Mouse (Mus musculus) forebrain, embryonic 14.5 days (tissue): ENCODE measurements around the gene Rsph9. TPM values are rescaled to one million over a fixed set of nuclear protein-coding genes. Genes with fewer than 3 reads are reported as not detected.

Experiments used
- ATAC-seq: fragments of 200-750 bp; cut with Nextera tagmentation; 2 replicates; pipeline ENCODE4 v1.8.0; 2017; ENCODE audit warnings: mild to moderate bottlenecking, moderate library complexity
- DNase-seq: peaks from one replicate; pipeline ENCODE4 v3.0.0-alpha.2; 2015; ENCODE audit warnings: low spot score
- H3K27ac ChIP-seq: fragments of 300-500 bp; sonication (generic); 2 replicates; pipeline ENCODE4 v1.5.1; 2014; ENCODE audit warnings: low read depth, mild to moderate bottlenecking, control low read depth, low read length, moderate library complexity
- H3K27me3 ChIP-seq: fragments of 300-500 bp; sonication (generic); replicated peaks from 2 replicates; pipeline ENCODE4 v1.6.1; 2014; ENCODE audit warnings: low read length, control low read depth, mixed read lengths; ENCODE audit not compliant: control insufficient read depth, insufficient read depth
- H3K36me3 ChIP-seq: fragments of 300-500 bp; sonication (generic); 2 replicates; pipeline ENCODE4 v1.6.1; 2014; ENCODE audit warnings: low read length, control low read depth; ENCODE audit not compliant: control insufficient read depth, insufficient read depth
- H3K4me1 ChIP-seq: fragments of 300-500 bp; sonication (generic); 2 replicates; pipeline ENCODE4 v1.6.1; 2014; ENCODE audit warnings: antibody characterized with exemption, low read length, control low read depth; ENCODE audit not compliant: control insufficient read depth, insufficient read depth
- H3K4me2 ChIP-seq: fragments of 300-500 bp; sonication (generic); 2 replicates; pipeline ENCODE4 v1.6.1; 2014; ENCODE audit warnings: mild to moderate bottlenecking, control low read depth, low read length
- H3K4me3 ChIP-seq: fragments of 300-500 bp; sonication (generic); 2 replicates; pipeline ENCODE4 v1.5.1; 2014; ENCODE audit warnings: low read depth, low read length, control low read depth
- H3K9ac ChIP-seq: fragments of 300-500 bp; sonication (generic); 2 replicates; pipeline ENCODE4 v1.6.1; 2014; ENCODE audit warnings: mild to moderate bottlenecking, low read length, control low read depth, moderate library complexity
- H3K9me3 ChIP-seq: fragments of 300-500 bp; sonication (generic); replicated peaks from 2 replicates; pipeline ENCODE4 v1.6.1; 2016; ENCODE audit warnings: low read length, control low read depth, mixed read lengths; ENCODE audit not compliant: control insufficient read depth
- WGBS: fragments of 180-500 bp; shearing (Covaris S2); extraction: QIAGEN DNeasy Blood & Tissue Kit; methylation state at CpG from one replicate; pipeline ENCODE4 v1.1.7; 2014; 5-methylcytosine and 5-hydroxymethylcytosine counted together
- polyA plus RNA-seq: library from polyadenylated mRNA; unstranded; fragments of >200 nt; fragmentation: Nextera tagmentation; extraction: Ambion mirVana; gene quantifications from 2 replicates; pipeline ENCODE4 v1.2.1, GENCODE M21; 2014

Gene Rsph9
- 46.8 and 47.3 TPM in 2 replicates for polyA plus RNA-seq

- Histone ChIP-seq H3K27ac (no peak within 1 kb of the TSS), H3K9ac (peak within 1 kb of the TSS; percentile 72), H3K9me3 (no peaks in the 10 kb centered on the region), H3K36me3 (peaks cover 28% of the 10 kb centered on the region), H3K4me1 (peaks cover 9% of the 10 kb centered on the region; the same call in 1 of the 2 replicates), H3K27me3 (no peaks in the 10 kb centered on the region), H3K4me2 (peak within 1 kb of the TSS; percentile 74), H3K4me3 (peak within 1 kb of the TSS; percentile 45)
- DNase-seq, result peak; percentile 88
- WGBS, result 6% methylated on average over 37 of the region's 37 CpGs
- ATAC-seq, result peak; percentile 98
Measured at GRCm38 (mm10) chr17:46143578-46144423, at the start of gene Rsph9. Rsph9 (minus strand) TSS chr17:46144216.

DNA sequence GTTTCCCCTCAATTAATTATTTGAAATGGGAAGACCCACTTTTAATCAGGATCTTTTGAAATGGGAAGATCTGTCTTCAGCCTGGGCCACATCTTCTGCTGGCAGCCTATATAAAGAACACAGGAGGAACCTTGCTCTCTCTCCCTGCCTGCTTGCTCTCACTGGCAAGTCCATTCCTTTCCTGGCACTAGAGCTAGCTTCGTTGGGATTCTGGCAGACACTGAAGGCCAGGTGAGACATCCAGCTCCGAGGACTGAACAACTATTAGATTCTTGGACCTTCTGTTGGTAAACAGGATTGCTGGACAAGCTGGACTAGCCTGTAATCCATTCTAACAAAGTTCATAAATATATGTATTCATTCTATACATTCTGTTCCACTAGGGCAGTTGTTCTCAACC, 44.8 kb upstream of the Rsph9 start:
- Histone ChIP-seq H3K36me3 (peaks cover 89% of the 10 kb centered on the region), H3K9me3 (no peaks in the 10 kb centered on the region), H3K4me1 (no peaks in the 10 kb centered on the region), H3K4me3 (no peak overlapping the region), H3K27me3 (no peaks in the 10 kb centered on the region), H3K27ac (no peak overlapping the region), H3K9ac (no peak overlapping the region), H3K4me2 (no peak overlapping the region)
- DNase-seq (no peak), ATAC-seq (no peak)
- 95% methylated on average over 2 of the region's 2 CpGs for WGBS

GRCm38 (mm10) chr17:46182273-46182672, 38.3 kb upstream of the Rsph9 start:
- no peaks in the 10 kb centered on the region for H3K9me3 ChIP-seq
- DNase-seq (no peak), ATAC-seq (no peak)
- H3K4me2 ChIP-seq, result no peak overlapping the region
- H3K27ac ChIP-seq, result no peak overlapping the region
- H3K36me3 ChIP-seq, result peaks cover 95% of the 10 kb centered on the region
- 91% methylated on average over 4 of the region's 4 CpGs for WGBS
- no peaks in the 10 kb centered on the region for H3K27me3 ChIP-seq
- H3K4me3 ChIP-seq, result no peak overlapping the region
- no peak overlapping the region for H3K9ac ChIP-seq
- no peaks in the 10 kb centered on the region for H3K4me1 ChIP-seq

- H3K27me3 ChIP-seq, result no peaks in the 10 kb centered on the region
- peaks cover 87% of the 10 kb centered on the region for H3K36me3 ChIP-seq
- H3K4me1 ChIP-seq, result no peaks in the 10 kb centered on the region
- H3K9me3 ChIP-seq, result no peaks in the 10 kb centered on the region
- 66% methylated on average over 3 of the region's 3 CpGs for WGBS
- peak; percentile 55 for DNase-seq
- H3K4me2 ChIP-seq, result no peak overlapping the region
- H3K9ac ChIP-seq, result no peak overlapping the region
- H3K27ac ChIP-seq, result no peak overlapping the region
- peak; percentile 54; the same call in 1 of the 2 replicates for ATAC-seq
- H3K4me3 ChIP-seq, result no peak overlapping the region
Measured at GRCm38 (mm10) chr17:46170538-46170937, 26.5 kb upstream of the Rsph9 start.

- H3K4me1 ChIP-seq, result no peaks in the 10 kb centered on the region
- no peaks in the 10 kb centered on the region for H3K9me3 ChIP-seq
- DNase-seq (no peak), ATAC-seq (no peak)
- no peak overlapping the region for H3K4me2 ChIP-seq
- no peak overlapping the region for H3K9ac ChIP-seq
- 87% methylated on average over 5 of the region's 5 CpGs for WGBS
- H3K27ac ChIP-seq, result no peak overlapping the region
- no peak overlapping the region for H3K4me3 ChIP-seq
- H3K36me3 ChIP-seq, result peaks cover 92% of the 10 kb centered on the region
- no peaks in the 10 kb centered on the region for H3K27me3 ChIP-seq
Measured at GRCm38 (mm10) chr17:46168768-46169167, 24.8 kb upstream of the Rsph9 start.

DNA sequence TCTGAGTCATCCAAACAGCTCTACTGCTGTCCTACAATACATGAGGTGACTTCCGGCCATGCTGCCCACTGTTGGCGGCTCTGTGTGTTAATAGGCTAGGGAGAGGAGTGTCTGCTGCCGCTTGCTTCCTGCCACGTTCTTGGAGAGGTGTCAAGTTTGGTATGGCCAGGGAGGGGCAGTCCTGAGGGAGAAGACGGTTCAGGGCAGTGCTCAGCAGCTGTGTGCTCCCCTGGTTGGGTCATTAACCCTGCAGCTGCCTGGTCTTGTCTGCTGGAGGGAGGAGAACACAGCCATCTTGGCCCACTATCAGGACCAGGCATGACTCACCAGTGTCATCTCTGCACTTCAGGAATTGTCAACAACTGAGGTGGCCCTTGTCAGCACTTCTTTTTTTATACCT, 24.3 kb upstream of the Rsph9 start:
- no peak overlapping the region for H3K4me3 ChIP-seq
- no peak overlapping the region for H3K9ac ChIP-seq
- DNase-seq (no peak), ATAC-seq (no peak)
- H3K4me1 ChIP-seq, result no peaks in the 10 kb centered on the region
- peaks cover 94% of the 10 kb centered on the region for H3K36me3 ChIP-seq
- H3K27me3 ChIP-seq, result no peaks in the 10 kb centered on the region
- H3K4me2 ChIP-seq, result no peak overlapping the region
- H3K27ac ChIP-seq, result no peak overlapping the region
- 53% methylated on average over 5 of the region's 5 CpGs for WGBS
- no peaks in the 10 kb centered on the region for H3K9me3 ChIP-seq

GRCm38 (mm10) chr17:46167014-46167413, 23.0 kb upstream of the Rsph9 start:
- Histone ChIP-seq H3K9me3 (no peaks in the 10 kb centered on the region), H3K4me1 (peaks cover 11% of the 10 kb centered on the region; the same call in 1 of the 2 replicates), H3K36me3 (peaks cover 83% of the 10 kb centered on the region), H3K9ac (no peak overlapping the region), H3K27me3 (no peaks in the 10 kb centered on the region), H3K4me3 (no peak overlapping the region), H3K4me2 (no peak overlapping the region), H3K27ac (no peak overlapping the region)
- 86% methylated on average over 11 of the region's 11 CpGs for WGBS
- no peak for ATAC-seq
- DNase-seq, result no peak

DNA sequence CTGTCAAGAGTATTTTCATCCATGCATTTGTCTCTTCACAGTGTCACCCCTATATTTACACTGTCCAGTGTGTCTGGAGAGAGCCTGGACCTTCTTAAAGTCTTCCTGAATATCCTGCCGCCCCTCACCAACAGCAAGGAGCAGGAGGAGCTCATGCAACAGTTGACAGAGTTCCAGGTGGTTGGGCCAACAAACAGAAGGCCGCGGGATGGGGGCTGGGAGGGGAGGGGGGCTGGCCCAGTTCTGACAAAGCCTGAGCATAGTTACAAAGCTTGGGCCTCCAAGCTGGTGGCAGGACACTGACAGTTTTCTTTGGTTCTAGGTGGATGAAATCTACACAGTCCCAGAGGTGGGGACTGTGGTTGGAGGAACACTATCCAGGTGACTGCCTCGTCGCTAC, 22.3 kb upstream of the Rsph9 start:
- WGBS, result 83% methylated on average over 5 of the region's 5 CpGs
- DNase-seq, result no peak
- peaks cover 77% of the 10 kb centered on the region for H3K36me3 ChIP-seq

DNA sequence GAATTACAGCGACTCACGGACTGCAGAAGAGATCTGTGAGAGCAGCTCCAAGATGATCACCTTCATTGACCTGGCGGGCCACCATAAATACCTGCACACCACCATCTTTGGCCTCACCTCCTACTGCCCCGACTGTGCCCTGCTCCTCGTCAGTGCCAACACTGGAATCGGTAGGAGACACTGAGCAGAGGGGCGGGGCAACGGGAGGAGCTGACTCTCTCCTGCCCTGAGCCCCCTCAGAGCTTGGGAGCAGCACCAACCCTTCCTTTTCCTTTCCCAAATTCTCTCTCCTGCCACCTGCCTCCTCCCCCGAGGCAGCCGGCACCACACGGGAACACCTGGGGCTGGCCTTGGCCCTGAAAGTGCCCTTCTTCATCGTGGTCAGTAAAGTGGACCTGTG, 21.4 kb upstream of the Rsph9 start:
- no peak overlapping the region for H3K27ac ChIP-seq
- H3K9ac ChIP-seq, result no peak overlapping the region
- WGBS, result 88% methylated on average over 12 of the region's 12 CpGs
- H3K36me3 ChIP-seq, result peaks cover 69% of the 10 kb centered on the region
- H3K4me1 ChIP-seq, result peaks cover 15% of the 10 kb centered on the region; the same call in 1 of the 2 replicates
- DNase-seq, result no peak
- no peak for ATAC-seq
- H3K4me3 ChIP-seq, result no peak overlapping the region
- no peaks in the 10 kb centered on the region for H3K27me3 ChIP-seq
- H3K9me3 ChIP-seq, result no peaks in the 10 kb centered on the region
- no peak overlapping the region for H3K4me2 ChIP-seq

More for the DNA sequence above, 22.3 kb upstream of the Rsph9 start:
- no peak overlapping the region for H3K4me3 ChIP-seq
- peaks cover 15% of the 10 kb centered on the region; the same call in 1 of the 2 replicates for H3K4me1 ChIP-seq
- H3K9me3 ChIP-seq, result no peaks in the 10 kb centered on the region
- H3K4me2 ChIP-seq, result no peak overlapping the region
- no peak overlapping the region for H3K27ac ChIP-seq
- H3K9ac ChIP-seq, result no peak overlapping the region
- H3K27me3 ChIP-seq, result no peaks in the 10 kb centered on the region
- ATAC-seq, result no peak
